In the genomic region with DNA sequence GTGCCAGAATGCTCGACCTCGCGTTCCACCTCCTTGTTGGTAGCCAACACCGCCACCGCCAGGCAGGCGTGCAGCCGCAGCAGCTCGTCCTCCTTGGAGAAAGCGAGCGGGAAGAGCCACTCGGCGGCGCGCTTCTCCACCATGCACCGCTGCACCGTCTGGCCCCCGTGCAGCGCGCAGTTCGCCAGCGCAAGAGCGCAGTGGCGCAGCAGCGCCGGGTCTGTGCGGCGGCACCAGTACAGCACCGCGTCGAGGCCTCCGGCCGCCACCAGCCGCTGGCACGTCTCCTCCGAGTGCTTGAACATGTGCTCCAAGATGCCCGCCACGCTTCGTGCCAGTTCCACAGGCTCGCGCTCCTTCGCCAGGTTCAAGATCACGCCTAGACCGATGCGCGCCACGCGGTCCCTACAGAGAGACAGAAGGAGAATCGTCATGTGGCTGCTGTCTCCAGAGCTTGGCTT, we compare ENCODE assay signal across 8 mouse cellular contexts. TPM values are rescaled to one million over a fixed set of nuclear protein-coding genes. Genes with fewer than 3 reads are reported as not detected.
A peak's percentile ranks its signal among the peaks of the same experiment; 100 is the strongest.
DNase-seq lines count a peak whose midpoint lies in the region; ATAC-seq lines count a peak whose summit lies in the region.

No protein-coding gene starts in this region.

- no peaks in the 10 kb centered on the region for H3K9me3 ChIP-seq in lung, embryonic 16.5 days (ENCODE audit: control insufficient read depth, low read length)
- H3K9me3 ChIP-seq in stomach, embryonic 16.5 days (replicated peaks; ENCODE audit: control insufficient read depth, low read length), result no peaks in the 10 kb centered on the region

- WGBS in lung, embryonic 16.5 days, result 10% methylated on average over 47 of the region's 48 CpGs
- 14% methylated on average over 47 of the region's 48 CpGs for WGBS in stomach, embryonic 16.5 days

- H3K4me3 ChIP-seq in lung, embryonic 16.5 days (ENCODE audit: low read length), result peak overlapping the region; percentile 30
- H3K4me3 ChIP-seq in stomach, embryonic 16.5 days (replicated peaks; ENCODE audit: low read length), result peak overlapping the region; percentile 21

- DNase-seq in lung, postnatal 14 days, result no peak
- peak; percentile 78 for DNase-seq in cerebellum, adult 9-11 months
- peak; percentile 22 to 31 for DNase-seq in frontal cortex, postnatal 25 days (ENCODE audit: low spot score in 2 of 2)
- peak; percentile 50 to 52 for DNase-seq in layer of hippocampus, adult 18-20 months (ENCODE audit: low spot score in 2 of 2)
- peak; percentile 64 for DNase-seq in mesoderm, embryonic 11.5 days (ENCODE audit: low read depth, low spot score)
- DNase-seq in lung, adult 18-20 months, result no peak

- peak overlapping the region; percentile 40 for H3K4me2 ChIP-seq in lung, embryonic 16.5 days (ENCODE audit: low read depth, low read length)
- peak overlapping the region; percentile 39 for H3K4me2 ChIP-seq in stomach, embryonic 16.5 days (ENCODE audit: low read depth, low read length)

- H3K27ac ChIP-seq in lung, embryonic 16.5 days (ENCODE audit: low read length), result no peak overlapping the region
- H3K27ac ChIP-seq in stomach, embryonic 16.5 days (ENCODE audit: low read length), result no peak overlapping the region

- no peaks in the 10 kb centered on the region for H3K4me1 ChIP-seq in lung, embryonic 16.5 days (replicated peaks; ENCODE audit: control insufficient read depth, insufficient read depth, low read length)
- H3K4me1 ChIP-seq in stomach, embryonic 16.5 days (ENCODE audit: control insufficient read depth, insufficient read depth, low read length), result no peaks in the 10 kb centered on the region

- peaks cover 61% of the 10 kb centered on the region for H3K27me3 ChIP-seq in lung, embryonic 16.5 days (ENCODE audit: control insufficient read depth, insufficient read depth, low read depth, low read length)
- peaks cover 52% of the 10 kb centered on the region for H3K27me3 ChIP-seq in stomach, embryonic 16.5 days (ENCODE audit: control insufficient read depth, insufficient read depth, low read length)

- ATAC-seq in lung, embryonic 16.5 days (ENCODE audit: low read depth), result no peak; the same call in 1 of the 2 replicates
- no peak for ATAC-seq in stomach, embryonic 16.5 days (ENCODE audit: insufficient read depth, low FRiP score)

- no peak overlapping the region for H3K9ac ChIP-seq in lung, embryonic 16.5 days (ENCODE audit: low read length)
- 0 out of 2 replicates have a peak overlapping the region, but pooled peaks have one; percentile 11 for H3K9ac ChIP-seq in stomach, embryonic 16.5 days (ENCODE audit: low read length)

- H3K36me3 ChIP-seq in lung, embryonic 16.5 days (ENCODE audit: control insufficient read depth, insufficient read depth, low read length), result no peaks in the 10 kb centered on the region
- no peaks in the 10 kb centered on the region for H3K36me3 ChIP-seq in stomach, embryonic 16.5 days (ENCODE audit: control insufficient read depth, insufficient read depth, low read length)

RNA-seq across cellular contexts. Expression of gene Sarm1, which starts 6.7 kb away (rescaled TPM):
- 0.97 and 1.2 TPM in 2 replicates for polyA plus RNA-seq in lung, embryonic 16.5 days (2015; fragmentation: Nextera tagmentation; extraction: Ambion mirVana)
- 10 to 100 TPM; 36.1 to 38.8 TPM for total RNA-seq in layer of hippocampus, adult 18-20 months (2021)
- 2.3 and 2.4 TPM in 2 replicates for polyA plus RNA-seq in stomach, embryonic 16.5 days (2015; fragmentation: Nextera tagmentation; extraction: Ambion mirVana)

RNA-seq across cellular contexts. Expression of gene Vtn, which starts 8.1 kb away (rescaled TPM):
- polyA plus RNA-seq in lung, embryonic 16.5 days (2015; fragmentation: Nextera tagmentation; extraction: Ambion mirVana), result 1.5 and 14.5 TPM in 2 replicates
- total RNA-seq in layer of hippocampus, adult 18-20 months (2021), result 10 to 100 TPM; 52.7 to 53.9 TPM
- polyA plus RNA-seq in stomach, embryonic 16.5 days (2015; fragmentation: Nextera tagmentation; extraction: Ambion mirVana), result 45.6 and 54.4 TPM in 2 replicates

RNA-seq across cellular contexts. Expression of gene Sebox, which starts 12.4 kb away (rescaled TPM):
- not detected in 2 replicates for polyA plus RNA-seq in lung, embryonic 16.5 days (2015; fragmentation: Nextera tagmentation; extraction: Ambion mirVana)
- 1 to 10 TPM; 5.3 to 5.7 TPM for total RNA-seq in layer of hippocampus, adult 18-20 months (2021)
- polyA plus RNA-seq in stomach, embryonic 16.5 days (2015; fragmentation: Nextera tagmentation; extraction: Ambion mirVana), result 0.13 TPM in 1 of 2 replicates, not detected in the other

RNA-seq across cellular contexts. Expression of gene Tmem199, which starts 21.2 kb away (rescaled TPM):
- polyA plus RNA-seq in lung, embryonic 16.5 days (2015; fragmentation: Nextera tagmentation; extraction: Ambion mirVana), result 44.9 and 48.3 TPM in 2 replicates
- total RNA-seq in layer of hippocampus, adult 18-20 months (2021), result 10 to 100 TPM; 44.8 to 47.1 TPM
- 38.9 and 43.1 TPM in 2 replicates for polyA plus RNA-seq in stomach, embryonic 16.5 days (2015; fragmentation: Nextera tagmentation; extraction: Ambion mirVana)

RNA-seq across cellular contexts. Expression of gene Poldip2, which starts 21.2 kb away (rescaled TPM):
- 142 TPM in 2 replicates for polyA plus RNA-seq in lung, embryonic 16.5 days (2015; fragmentation: Nextera tagmentation; extraction: Ambion mirVana)
- total RNA-seq in layer of hippocampus, adult 18-20 months (2021), result 100 to 1,000 TPM; 118 to 119 TPM
- polyA plus RNA-seq in stomach, embryonic 16.5 days (2015; fragmentation: Nextera tagmentation; extraction: Ambion mirVana), result 131 and 136 TPM in 2 replicates

Comparison
In these comparisons a context has a peak if more than half of its experiments do, and no peak if none do; other contexts are left out.
1. DNase-seq: peak in cerebellum, adult 9-11 months (single experiment), frontal cortex, postnatal 25 days (2 of 2), layer of hippocampus, adult 18-20 months (2 of 2) and mesoderm, embryonic 11.5 days (single experiment); none in lung, postnatal 14 days (single experiment) and lung, adult 18-20 months (0 of 2).